Mouse (Mus musculus) CD4-positive naive resting alpha-beta T cell, adult 76 days (primary cell): ENCODE measurements around the gene Krt90. TPM values are rescaled to one million over a fixed set of nuclear protein-coding genes. Genes with fewer than 3 reads are reported as not detected.

ENCODE experiments used
- total RNA-seq: library from RNA; stranded (reverse); gene quantifications from one replicate; pipeline ENCODE4 v1.2.4, GENCODE M21; 2023

Gene Krt90
- not detected for total RNA-seq

DNA sequence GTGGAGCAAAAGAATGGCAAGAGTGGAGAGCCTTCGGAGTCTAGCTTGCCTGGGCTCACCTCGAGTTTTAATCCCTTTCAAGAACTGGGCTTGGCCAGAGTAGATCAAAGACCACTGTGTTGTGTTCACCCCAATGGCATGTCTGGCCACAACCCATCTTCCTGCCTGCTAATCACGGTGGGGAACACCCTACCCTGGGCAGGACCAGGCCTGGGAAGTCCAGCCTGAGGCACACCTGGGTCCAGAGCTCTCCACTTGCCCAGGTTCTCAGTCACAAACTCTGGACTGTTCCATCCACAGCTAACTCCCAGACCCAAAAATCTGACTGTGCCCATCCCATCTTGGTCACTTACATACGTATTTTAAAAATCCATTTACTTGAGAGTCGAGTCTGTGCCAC, at the start of gene Krt90:
Gene Krt90 (minus strand): TSS at position 101 of the 400 bp plus-strand sequence.

DNA sequence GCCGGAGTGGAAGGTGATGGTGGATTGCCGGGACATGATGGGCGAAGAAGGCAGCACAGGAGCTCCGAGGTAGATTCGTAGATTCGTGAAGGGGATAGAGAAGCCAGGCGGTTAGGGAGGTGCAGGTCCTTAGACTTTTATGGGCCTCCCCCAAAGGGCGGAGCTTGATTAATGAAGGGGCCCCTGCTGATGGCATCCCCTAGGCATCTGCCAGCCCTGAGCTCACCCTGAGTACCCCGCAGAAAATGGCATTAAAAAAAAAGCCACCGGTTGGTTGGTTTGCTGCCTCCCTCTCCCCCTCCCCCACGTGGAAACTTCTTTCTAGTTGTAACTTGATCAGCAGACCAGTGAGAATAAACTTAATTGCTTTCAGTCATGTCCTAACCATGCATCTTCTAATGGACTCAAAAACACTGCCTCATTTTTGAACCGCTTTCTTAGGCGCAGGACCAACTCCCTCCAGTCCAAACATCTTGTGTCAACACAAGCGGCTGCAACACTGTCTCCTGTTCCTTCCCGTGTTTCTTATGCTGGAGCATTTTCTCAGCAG, 11.1 kb upstream of the Krt90 start, which contains the start of gene Krt75:
Gene Krt75 (minus strand): TSS at position 109 of the 550 bp plus-strand sequence.

DNA sequence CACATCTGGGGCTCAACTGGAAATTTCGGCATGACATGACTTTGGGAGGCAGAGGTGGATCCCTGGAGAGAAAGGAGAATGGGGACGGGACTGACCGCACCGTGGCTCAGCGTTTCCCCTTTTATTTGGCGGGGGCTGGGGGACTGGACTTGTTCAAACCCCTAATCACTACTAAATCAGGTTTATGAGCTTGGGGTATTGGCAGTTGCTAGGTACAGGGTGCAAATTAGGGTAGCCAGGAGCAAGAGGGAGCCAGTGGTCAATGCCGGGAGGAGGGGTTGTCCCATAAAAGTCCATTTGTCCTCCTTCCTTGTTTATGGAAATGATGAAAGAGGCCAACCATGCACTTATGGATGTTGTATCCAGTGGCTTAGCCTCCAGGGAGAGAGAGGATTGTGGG, 12.2 kb downstream of the Krt90 start, which contains the start of gene Krt82:
Gene Krt82 (minus strand): TSS at position 101 of the 400 bp plus-strand sequence.

DNA sequence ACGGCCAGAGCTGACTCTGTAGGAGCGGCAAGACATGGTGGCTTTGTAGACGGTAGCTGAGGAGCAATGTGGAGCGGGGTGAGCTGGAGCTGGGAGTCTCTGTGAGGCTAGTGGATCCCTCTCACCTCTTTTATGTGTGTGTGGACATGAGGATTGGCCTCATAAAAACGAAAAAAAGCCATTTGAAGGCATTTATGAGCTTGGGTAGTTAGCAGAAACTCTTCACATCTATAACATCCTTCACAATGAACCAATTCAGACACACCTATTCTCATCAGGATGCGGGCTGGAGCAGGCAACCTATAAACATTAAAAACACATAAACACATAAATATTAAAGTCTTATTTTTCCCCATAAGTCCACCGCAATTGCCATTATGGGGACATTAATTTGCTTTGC, 30.0 kb downstream of the Krt90 start, which contains the start of gene Krt84:
Gene Krt84 (minus strand): TSS at position 101 of the 400 bp plus-strand sequence.

DNA sequence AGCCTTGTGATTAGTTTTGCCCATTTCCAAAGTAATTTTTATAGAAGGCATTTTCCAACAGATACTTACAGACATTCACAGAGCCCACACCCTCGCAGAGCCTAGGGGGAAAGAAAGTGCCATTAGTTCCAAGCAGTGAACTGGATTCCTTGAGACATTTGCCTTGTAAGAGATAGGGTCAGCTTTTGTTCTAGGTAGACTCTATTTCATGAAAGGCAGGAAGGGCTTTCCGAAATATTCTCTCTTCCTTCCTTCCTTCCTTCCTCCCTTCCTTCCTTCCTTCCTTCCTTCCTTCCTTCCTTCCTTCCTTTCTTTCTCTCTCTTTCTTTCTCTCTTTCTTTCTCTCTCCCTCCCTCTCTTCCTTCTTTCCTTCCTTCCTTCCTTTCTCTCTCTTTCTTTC, 45.6 kb downstream of the Krt90 start, which contains the start of gene Gm49425:
Gene Gm49425 (minus strand): TSS at position 101 of the 400 bp plus-strand sequence.

Other genes starting within 250 kb of the Krt90 start
- 1.6 TPM for gene Krt80, start 192.8 kb downstream of the Krt90 start, total RNA-seq
- not detected for gene Krt7, start 151.9 kb downstream of the Krt90 start, total RNA-seq
- not detected for gene Krt87, start 124.1 kb downstream of the Krt90 start, total RNA-seq
- gene Krt88, start 115.2 kb downstream of the Krt90 start, total RNA-seq: not detected
- not detected for gene Krt81, start 99.2 kb downstream of the Krt90 start, total RNA-seq
- not detected for gene Krt86, start 89.5 kb downstream of the Krt90 start, total RNA-seq
- gene Krt83, start 71.4 kb downstream of the Krt90 start, total RNA-seq: not detected
- not detected for gene Gm49425, start 45.7 kb downstream of the Krt90 start, total RNA-seq
- gene Krt84, start 30.1 kb downstream of the Krt90 start, total RNA-seq: not detected
- gene Krt82, start 12.3 kb downstream of the Krt90 start, total RNA-seq: not detected
- gene Krt75, start 11.0 kb upstream of the Krt90 start, total RNA-seq: not detected
- not detected for gene Gm5414, start 65.2 kb upstream of the Krt90 start, total RNA-seq
- gene Gm5478, start 84.4 kb upstream of the Krt90 start, total RNA-seq: not detected
- not detected for gene Krt6b, start 117.3 kb upstream of the Krt90 start, total RNA-seq
- not detected for gene Krt6a, start 131.4 kb upstream of the Krt90 start, total RNA-seq
- gene Krt5, start 149.9 kb upstream of the Krt90 start, total RNA-seq: not detected
- gene Krt71, start 180.2 kb upstream of the Krt90 start, total RNA-seq: not detected
- gene Krt72, start 223.5 kb upstream of the Krt90 start, total RNA-seq: not detected
- not detected for gene Krt73, start 239.4 kb upstream of the Krt90 start, total RNA-seq